Mouse (Mus musculus) frontal cortex, adult 2 months (tissue): ENCODE data around the gene Slc2a10. TPM values are rescaled to one million over a fixed set of nuclear protein-coding genes. Genes with fewer than 3 reads are reported as not detected.
"Not testable (repeated sequence)": the region's sequence is repeated elsewhere in the genome, so short reads cannot be mapped to it uniquely, and the experiment has no call there.

Experiments used
- DNase-seq, 2 experiments: peaks; one replicate each; pipeline ENCODE4 v3.0.0; 2022; ENCODE audit warnings: low spot score in 1 of 2; ENCODE audit errors: extremely low spot score in 1 of 2
- polyA plus RNA-seq: library from polyadenylated mRNA; depleted of rRNA; stranded (reverse); fragments of >200 nt; gene quantifications from 2 replicates; pipeline ENCODE4 v1.2.3, GENCODE M21; 2012

Slc2a10 gene
- polyA plus RNA-seq, 1 experiment = 2.0 TPM

GRCm38 (mm10) chr2:165497706-165498275 lies 5.8 kb upstream of the Slc2a10 start:
- DNase-seq = no peak

GRCm38 (mm10) chr2:165498816-165499215 lies 4.8 kb upstream of the Slc2a10 start:
- DNase-seq = no peak

GRCm38 (mm10) chr2:165509686-165510085 lies 6.1 kb downstream of the Slc2a10 start:
- DNase-seq = no peak

- peak; percentile 55 to 73 for DNase-seq
Observed at GRCm38 (mm10) chr2:165510466-165510865, 6.9 kb downstream of the Slc2a10 start.

GRCm38 (mm10) chr2:165510914-165511458 lies 7.4 kb downstream of the Slc2a10 start:
- DNase-seq = not testable (repeated sequence)

- DNase-seq = not testable (repeated sequence)
Observed at GRCm38 (mm10) chr2:165511530-165511929, 7.9 kb downstream of the Slc2a10 start.

- no peak for DNase-seq
Observed at GRCm38 (mm10) chr2:165512426-165512825, 8.8 kb downstream of the Slc2a10 start.

GRCm38 (mm10) chr2:165512870-165513600 lies 9.4 kb downstream of the Slc2a10 start:
- DNase-seq = no peak

GRCm38 (mm10) chr2:165515178-165515728 lies 11.7 kb downstream of the Slc2a10 start:
- DNase-seq = no peak

GRCm38 (mm10) chr2:165525609-165526008 lies 22.0 kb downstream of the Slc2a10 start:
- DNase-seq = peak in 1 of 2 experiments; percentile 47

- peak in 1 of 2 experiments; percentile 77 for DNase-seq
Observed at GRCm38 (mm10) chr2:165529106-165529505, 25.5 kb downstream of the Slc2a10 start.

- DNase-seq = no peak
Observed at GRCm38 (mm10) chr2:165533789-165534188, 30.2 kb downstream of the Slc2a10 start.

- DNase-seq = no peak
Observed at GRCm38 (mm10) chr2:165540975-165541374, 37.4 kb downstream of the Slc2a10 start.

GRCm38 (mm10) chr2:165542939-165543669 lies 39.5 kb downstream of the Slc2a10 start:
- no peak for DNase-seq

GRCm38 (mm10) chr2:165543670-165544016 lies 40.1 kb downstream of the Slc2a10 start:
- no peak for DNase-seq

GRCm38 (mm10) chr2:165545687-165546086 lies 42.1 kb downstream of the Slc2a10 start:
- no peak for DNase-seq

GRCm38 (mm10) chr2:165546341-165546740 lies 42.8 kb downstream of the Slc2a10 start:
- DNase-seq = no peak

GRCm38 (mm10) chr2:165547410-165547809 lies 43.8 kb downstream of the Slc2a10 start:
- DNase-seq = peak; percentile 15 to 36

- DNase-seq = no peak
Observed at GRCm38 (mm10) chr2:165548627-165549026, 45.0 kb downstream of the Slc2a10 start.

GRCm38 (mm10) chr2:165550410-165550809 lies 46.8 kb downstream of the Slc2a10 start:
- DNase-seq = not testable (repeated sequence)

- DNase-seq = no peak
Observed at GRCm38 (mm10) chr2:165554066-165554465, 50.5 kb downstream of the Slc2a10 start.
